Mouse (Mus musculus) myocyte (in vitro differentiated cells): ENCODE results near the gene Tmem56.

Experiments
- CEBPB ChIP-seq: IDR thresholded peaks from 2 replicates; pipeline ENCODE4 v1.6.1; 2011; ENCODE audit warnings: mild to moderate bottlenecking, moderate library complexity; ENCODE audit not compliant: poor library complexity, insufficient read depth, severe bottlenecking
- MYOD1 ChIP-seq, 3 experiments: IDR thresholded peaks; one replicate each; pipeline ENCODE4 v1.6.1; 2011; ENCODE audit warnings: control low read depth in 2 of 3, low read depth in 2 of 3, mild to moderate bottlenecking in 2 of 3, moderate library complexity in 1 of 3; ENCODE audit not compliant: insufficient read length in 2 of 3, control insufficient read depth in 1 of 3
- MYOG ChIP-seq, 3 experiments: IDR thresholded peaks; one replicate each; pipeline ENCODE4 v1.6.1; 2011; ENCODE audit warnings: control low read depth in 2 of 3, low read depth in 2 of 3, mild to moderate bottlenecking in 2 of 3; ENCODE audit not compliant: insufficient read length in 2 of 3, control insufficient read depth in 1 of 3, insufficient read depth in 1 of 3
- POLR2A ChIP-seq: IDR thresholded peaks from one replicate; pipeline ENCODE4 v1.6.1; 2011; ENCODE audit warnings: low read depth, mild to moderate bottlenecking, control low read depth, moderate library complexity; ENCODE audit not compliant: insufficient read length

GRCm38 (mm10) chr3:121272577-121272976 is 10.3 kb downstream of the Tmem56 start:
- no peak for TF ChIP-seq MYOG (IDR thresholded peaks at IDR 0.05; ENCODE audit: control insufficient read depth in 1 of 3, insufficient read depth in 1 of 3, insufficient read length in 2 of 3, low read depth in 2 of 3)
- TF ChIP-seq CEBPB, result no peak
- TF ChIP-seq MYOD1 (IDR thresholded peaks at IDR 0.05; ENCODE audit: control insufficient read depth in 1 of 3, insufficient read length in 2 of 3, low read depth in 2 of 3), result no peak
- no peak for TF ChIP-seq POLR2A
